Mouse (Mus musculus) NIH3T3 (cell line): ENCODE results near the gene Clcc1.
A peak's percentile ranks its signal among the peaks of the same experiment; 100 is the strongest.
"Not testable (repeated sequence)": the region's sequence is repeated elsewhere in the genome, so short reads cannot be mapped to it uniquely, and the experiment has no call there.

Experiments
- DNase-seq: peaks from one replicate; pipeline ENCODE4 v3.0.0-alpha.2; 2012; ENCODE audit warnings: low read depth

The Clcc1 gene

DNA sequence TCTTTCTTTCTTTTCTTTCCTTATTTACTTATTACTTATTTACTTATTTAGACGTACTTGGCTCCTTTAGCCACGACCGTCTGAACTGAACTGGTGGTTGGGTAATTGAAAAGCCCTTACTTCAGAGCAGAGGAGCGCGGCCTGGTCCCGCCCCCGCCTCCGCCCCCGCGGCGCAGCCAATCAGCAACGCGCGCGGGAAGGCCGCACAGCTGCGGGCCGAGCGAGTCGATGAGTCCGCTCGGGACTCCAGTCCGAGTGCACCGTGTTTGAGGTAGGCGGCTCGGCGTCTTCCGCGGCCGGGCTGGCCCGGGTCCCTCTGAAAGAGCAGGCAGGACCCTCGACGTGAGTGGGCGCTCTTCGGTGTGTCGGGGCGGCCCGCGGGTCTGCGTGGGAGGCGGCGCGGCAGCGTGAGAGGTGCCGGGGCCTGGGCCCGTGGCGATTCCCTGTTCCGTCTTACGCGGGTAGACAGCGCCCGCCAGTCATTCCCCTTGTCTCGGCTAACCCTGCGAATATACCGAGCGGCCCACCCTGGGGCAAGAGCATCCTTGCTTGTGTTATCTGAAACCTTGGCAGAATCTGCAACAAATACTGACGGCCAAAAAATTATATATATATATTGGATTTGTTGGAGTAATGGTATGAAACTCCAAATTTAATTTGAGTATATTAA lies at the start of gene Clcc1:
TSS of gene Clcc1 (plus strand) at position 204 of the 670 bp plus-strand sequence.
- DNase-seq = peak; percentile 97

DNA sequence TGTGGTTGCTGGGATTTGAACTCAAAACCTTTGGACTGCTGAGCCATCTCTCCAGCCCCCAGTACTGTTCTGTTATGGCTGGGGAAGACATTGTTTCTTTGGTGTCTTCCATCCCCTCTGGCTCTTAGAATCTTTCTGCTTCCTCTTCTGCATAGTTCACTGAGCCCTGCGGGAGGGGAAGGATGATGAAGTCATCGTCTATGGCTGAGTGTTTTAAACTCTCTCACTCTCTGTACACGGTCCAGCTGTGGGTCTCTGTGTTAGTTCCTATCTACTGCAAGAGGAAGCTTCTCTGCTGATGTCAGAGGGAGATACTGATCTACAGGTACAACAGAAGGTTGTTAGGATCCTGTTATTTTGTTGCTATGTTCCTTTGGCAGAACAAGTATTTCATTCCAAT lies 44.8 kb upstream of the Clcc1 start:
- DNase-seq = no peak

DNA sequence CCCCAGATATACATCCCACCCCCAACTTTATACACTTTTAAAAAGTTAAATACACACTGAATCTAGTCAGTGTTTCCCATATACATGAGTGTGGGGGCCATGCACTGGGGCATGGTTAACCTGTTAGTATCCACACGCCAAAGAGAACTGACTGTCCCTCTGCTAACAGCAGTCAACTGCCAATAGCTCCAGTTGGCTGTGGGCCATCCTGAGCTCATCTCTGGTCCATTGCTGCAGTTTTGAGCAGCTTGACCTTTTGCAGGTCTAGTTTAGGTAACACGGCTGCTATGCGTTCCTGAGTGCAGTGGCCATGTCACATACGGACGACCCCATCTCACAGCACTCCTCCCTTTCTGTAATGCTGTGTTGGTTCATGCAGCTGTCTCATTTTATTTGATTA lies 19.0 kb upstream of the Clcc1 start:
- DNase-seq = no peak

DNA sequence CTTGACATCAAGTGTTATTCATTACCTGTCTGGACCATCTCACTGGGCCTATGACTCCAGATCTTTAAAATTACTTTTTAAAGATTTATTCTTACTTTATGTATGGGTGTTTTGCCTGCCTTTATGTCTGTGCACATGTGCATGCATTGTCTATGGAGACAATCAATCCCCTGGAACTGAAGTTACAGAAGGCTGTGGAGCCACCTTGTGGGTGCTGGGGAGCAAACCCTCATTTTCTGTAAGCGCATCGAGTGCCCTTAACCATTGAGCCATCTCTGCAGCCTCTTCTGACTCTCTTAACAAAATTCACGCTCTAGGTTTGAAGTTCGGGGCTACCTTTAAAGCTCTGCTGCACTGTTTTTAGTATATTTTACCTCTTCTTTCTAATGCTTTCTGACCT lies 14.3 kb upstream of the Clcc1 start:
- peak; percentile 28 for DNase-seq

DNA sequence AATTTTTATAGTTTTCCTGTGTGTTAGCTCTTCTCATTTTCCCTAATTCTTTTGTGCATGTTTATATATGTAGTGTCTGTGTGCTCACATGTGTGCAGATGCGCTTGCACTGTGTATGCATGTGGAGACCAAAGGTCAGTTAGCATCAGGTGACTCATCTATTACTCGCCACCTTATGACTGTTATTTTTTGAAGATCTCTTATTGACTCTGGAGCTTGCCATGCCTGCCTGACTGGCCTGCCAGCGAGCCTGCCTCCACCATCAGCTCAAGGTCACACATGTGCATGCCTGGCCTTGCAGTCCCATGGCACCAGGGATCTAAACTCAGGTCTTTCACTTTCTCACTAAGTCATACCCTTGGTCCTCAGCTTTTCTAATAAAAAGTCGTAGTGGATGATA lies 12.7 kb upstream of the Clcc1 start:
- DNase-seq = peak; percentile 33

DNA sequence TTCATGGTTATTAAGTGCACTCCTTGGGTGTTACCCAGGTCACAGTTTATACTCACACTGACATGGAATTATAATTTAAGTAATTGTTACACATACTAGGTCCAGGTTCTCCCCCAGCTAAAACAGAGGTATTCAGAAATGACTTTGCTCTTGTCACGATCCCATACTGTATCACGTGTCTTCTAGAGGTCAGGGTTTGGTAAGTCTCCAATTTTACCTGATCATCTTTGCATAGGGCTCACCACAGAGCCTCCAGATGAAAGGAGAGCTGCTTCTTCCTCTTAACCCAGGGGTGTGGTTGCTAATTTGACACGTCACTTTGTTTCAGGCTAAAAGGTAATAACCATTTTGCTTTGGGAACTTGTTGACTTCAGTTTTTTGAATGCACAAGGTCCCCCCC lies 8.9 kb upstream of the Clcc1 start:
- DNase-seq = no peak

DNA sequence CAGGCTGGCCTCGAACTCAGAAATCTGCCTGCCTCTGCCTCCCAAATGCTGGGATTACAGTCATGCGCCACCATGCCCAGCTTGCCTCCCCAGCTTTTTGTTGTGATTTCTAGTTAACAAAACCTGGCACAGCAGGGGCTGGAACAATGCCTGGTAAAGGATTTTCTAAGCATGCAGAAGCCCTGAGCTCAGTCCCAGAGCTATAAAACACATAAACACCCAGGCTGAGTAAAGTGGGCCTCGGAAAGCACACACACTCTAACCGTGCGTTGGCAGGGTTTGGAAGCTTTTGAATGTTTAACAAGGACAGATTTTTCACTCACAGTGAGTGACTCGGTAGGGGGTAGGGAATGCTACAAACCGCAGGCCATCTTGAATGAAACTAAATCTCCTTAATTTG lies 7.7 kb upstream of the Clcc1 start:
- DNase-seq = no peak

DNA sequence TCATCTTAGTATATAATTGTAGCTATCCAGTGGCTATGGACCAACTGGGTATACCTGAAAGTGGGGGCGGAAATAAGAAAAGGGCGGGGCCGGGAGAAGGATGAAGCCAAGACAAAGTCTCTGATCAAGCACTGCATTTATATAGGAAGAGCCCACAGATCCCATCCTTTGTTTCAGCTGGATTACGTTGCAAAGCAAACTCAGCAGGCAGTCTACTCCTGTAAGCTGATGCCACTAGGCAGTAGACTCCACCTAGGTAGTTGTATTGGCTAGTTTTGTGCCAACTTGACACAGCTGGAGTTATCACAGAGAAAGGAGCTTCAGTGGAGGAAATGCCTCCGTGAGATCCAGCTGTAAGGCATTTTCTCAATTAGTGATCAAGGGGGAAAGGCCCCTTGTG lies 6.0 kb upstream of the Clcc1 start:
- DNase-seq = not testable (repeated sequence)

DNA sequence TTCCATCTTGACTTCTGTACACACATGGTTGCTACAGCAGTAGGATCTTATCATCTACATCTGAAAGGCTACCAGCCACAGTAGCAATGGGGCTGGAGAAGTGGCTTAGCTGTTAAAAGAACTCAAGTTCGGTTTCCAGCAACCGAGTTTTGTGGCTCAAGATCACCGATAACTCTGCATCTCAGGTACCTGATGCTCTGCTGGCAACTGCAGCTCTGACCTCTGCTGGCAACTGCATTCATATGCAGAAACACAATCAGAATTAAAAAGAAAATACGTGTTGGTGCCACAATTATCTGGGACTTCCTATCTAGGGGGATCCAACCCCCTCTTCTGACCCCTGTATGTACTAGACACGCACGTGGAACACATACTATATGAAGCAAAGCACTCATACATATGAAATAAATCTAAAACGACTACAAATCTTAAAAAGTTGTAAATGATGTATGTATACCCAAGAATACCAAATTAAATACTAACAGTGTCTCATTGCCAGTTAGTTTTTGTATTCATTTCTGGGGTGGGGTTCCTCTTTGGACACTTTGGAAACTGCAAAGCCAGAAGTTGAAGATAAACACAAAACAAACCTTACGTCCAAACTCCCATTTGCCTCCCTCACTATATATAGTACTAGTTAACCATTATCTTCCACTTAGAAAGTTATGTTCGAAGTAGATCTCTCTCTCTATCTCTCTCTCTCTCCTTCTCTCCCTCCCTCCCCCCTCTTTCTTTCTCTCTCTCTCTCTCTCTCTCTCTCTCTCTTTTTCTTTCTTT lies 659 bp upstream of the Clcc1 start:
- peak; percentile 46 for DNase-seq

DNA sequence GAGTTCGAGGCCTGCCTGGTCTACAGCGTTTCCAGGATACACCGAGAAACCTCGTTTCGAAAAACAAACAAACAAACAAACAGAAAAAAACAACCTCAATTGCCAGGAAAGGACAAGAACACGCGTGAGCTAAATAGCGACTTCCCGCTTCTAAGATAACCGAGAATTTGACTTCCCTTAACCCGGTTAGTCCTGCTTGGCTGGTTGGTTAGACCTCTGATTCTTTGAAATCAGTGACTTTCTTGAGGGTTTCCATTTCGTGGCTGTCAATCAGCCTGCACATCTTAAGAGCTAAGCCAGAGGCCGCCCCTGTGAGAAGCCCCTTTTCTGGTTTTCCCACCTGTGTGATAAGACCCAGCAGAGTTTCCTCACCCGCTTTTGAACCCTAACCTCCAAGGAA lies 853 bp downstream of the Clcc1 start:
- DNase-seq = no peak

DNA sequence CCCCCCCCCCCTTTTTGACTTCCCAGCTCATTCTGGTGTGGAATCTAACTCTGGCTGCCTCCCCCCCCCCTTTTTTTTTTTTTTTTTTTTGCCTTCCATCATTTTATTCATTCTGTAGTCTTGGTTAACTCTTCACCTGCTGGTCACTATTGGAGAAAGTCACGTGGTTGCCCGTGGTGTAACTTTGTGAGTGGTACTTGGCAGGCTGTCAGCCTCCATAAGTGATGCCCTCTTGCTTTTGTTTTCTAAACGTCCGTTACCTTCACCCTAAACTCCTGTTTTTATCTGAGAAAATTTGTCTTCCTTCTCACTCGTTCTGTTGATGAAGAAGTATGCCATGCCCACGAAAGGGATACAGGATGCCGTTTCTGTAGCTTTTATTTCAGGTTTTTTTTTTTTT lies 1.8 kb downstream of the Clcc1 start:
- no peak for DNase-seq

DNA sequence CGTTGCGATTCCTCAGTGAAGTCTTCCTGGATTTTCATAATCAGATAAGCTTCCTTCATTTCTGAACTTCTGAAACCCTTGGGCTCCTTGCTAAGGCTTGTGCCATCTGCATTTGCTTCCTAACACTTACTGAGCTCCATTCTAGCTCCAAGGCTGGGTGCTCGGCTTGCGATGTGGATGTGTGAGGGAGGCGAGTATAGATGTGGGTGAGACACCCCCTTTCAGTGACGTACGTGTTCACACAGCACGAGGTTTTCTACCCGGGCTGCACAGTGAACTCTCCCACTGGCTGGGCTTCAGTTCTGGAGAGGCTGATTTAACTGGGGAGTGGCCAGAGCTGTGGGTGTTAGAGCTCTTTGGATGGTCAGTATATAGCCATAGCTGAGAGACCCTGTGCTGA lies 4.9 kb downstream of the Clcc1 start:
- DNase-seq = no peak

DNA sequence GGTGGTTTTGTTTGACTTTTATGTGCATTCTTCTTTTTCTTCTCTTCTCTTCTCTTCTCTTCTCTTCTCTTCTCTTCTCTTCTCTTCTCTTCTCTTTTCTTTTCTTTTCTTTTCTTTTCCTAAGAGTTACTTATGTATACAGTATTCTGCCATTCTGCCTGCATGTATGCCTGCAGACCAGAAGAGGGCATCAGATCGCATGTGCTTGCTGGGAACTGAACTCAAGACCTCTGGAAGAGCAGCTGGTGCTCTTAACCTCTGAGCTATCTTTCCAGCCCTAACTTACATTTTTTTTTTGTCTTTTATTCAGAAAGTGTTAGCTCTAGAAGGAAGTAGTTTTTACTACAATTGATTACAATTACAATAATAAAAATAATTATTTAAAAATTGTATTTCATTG lies 7.2 kb downstream of the Clcc1 start:
- peak; percentile 19 for DNase-seq

DNA sequence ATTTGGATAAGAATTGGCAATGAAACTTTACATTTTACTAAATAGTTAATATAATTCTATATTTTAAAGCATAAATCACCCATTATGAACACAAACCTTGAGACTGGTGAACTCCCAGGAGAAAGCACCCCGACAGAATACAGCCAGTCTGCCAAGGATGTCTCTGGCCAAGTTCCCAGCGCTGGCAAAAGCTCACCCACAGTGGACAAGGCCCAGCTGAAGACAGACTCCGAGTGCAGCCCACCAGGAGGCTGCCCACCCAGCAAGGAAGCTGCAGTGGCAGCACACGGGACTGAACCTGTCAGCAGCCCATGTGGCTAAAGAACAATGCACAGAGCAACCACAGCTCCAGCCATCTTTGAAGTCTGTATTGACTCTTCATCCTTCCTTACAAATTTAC lies 22.9 kb downstream of the Clcc1 start:
- DNase-seq = no peak

DNA sequence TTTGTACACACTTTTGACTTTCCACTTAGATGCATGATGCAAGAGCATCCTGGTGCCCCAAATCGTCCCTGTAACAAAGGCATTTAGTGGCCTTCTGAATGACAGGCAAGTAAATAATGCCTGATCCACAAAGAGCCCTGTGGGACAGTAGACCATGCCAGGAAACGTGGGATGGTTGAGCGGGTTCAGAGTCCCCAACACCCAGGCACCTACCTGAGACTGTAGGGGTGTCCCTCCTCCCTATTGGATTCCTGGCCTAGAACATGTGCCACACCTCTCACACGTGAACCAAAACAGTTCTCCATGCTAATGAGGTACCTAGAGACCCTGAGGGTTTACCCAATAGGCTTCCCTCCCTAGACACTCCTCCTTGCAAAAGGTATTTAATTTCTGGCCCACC lies 27.3 kb downstream of the Clcc1 start:
- no peak for DNase-seq

DNA sequence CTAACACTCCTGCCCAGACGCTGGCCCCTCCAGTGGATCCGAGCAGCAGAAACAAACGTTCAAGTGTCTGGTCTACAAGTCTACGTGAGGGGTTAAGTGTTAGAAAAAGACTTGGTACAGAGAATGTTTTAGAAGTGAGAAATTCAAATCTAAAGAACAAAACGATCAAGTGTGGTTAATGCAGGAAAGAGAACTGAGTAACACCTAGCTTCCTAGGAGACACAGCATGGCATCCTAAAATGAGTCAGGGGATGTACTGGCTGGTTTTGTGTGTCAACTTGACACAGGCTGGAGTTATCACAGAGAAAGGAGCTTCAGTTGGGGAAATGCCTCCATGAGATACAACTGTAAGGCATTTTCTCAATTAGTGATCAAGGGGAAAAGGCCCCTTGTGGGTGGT lies 29.9 kb downstream of the Clcc1 start:
- DNase-seq = not testable (repeated sequence)

DNA sequence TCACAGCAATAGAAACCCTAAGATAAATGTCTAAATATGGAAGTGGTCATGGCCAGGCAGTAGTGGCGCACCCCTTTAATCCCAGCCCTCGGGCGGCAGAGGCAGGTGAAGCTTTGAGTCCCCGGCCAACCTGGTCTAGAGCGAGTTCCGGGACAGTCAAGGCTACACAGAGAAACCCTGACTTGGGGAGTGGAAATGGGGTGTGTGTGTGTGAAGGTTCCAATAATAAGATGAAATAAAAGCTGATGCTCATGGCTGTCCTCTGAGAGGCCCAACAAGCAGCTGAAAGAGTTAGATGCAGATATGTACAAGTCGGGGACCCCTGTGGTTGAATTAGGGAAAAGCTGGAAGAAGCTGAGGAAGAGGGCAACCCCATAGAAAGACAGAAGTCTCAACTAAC lies 32.0 kb downstream of the Clcc1 start:
- DNase-seq = no peak

DNA sequence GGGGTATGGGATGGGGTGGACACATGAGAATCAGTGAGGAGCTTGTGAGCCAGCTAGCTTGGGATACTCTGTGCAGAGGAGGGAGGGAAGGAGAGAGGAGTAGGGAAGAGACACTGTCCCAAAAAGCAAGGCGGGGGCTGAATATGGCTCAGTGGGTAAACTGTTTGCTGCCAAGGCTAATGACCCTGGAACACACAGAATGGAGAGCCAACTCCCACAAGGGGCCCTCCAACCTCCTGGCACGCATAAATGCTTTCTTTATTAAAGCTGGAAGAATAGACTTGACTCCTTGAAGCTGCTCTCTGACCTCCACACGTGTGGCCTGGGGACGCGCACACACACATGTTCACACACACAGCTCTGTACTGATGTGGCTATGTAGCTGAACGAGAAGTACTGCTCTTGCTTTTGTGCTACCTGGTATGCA lies 35.3 kb downstream of the Clcc1 start:
- DNase-seq = no peak

DNA sequence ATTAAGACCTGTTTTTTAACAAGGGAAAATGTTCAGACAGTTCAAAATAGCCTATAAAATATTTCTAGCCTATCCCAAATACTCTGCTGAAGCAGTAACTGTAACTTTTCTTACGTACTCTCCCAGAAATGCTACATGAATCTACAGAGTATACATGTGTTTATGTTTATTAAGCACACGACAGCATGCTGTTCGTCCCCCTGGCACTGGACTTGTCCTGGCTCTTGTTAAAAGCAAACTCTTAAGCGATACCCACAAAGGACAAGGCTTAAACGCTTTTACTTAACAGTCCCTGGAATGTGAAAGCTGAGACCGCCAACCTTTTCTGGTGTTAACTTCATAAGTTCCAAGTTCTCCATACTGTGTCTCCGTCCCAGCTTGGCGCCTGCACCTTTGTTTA lies 35.7 kb downstream of the Clcc1 start:
- no peak for DNase-seq

DNA sequence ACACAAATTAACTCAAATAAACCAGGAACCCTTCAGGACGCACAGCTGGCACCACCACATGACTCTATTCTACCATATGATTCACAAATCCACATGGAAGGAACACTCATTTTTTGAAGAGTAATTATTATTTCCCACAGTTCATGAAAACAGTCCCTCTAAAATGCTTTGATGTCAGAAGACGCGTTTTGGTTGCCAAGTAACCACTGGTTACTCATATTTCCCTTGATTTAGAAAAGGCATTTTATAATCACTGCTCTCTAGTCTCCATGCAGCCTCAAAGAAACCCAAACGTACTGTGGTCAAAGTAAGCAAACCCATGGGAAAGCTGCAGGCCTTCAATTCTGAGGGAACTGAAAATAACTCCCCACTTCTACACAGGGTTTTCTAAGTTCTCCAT lies 36.3 kb downstream of the Clcc1 start:
- no peak for DNase-seq

DNA sequence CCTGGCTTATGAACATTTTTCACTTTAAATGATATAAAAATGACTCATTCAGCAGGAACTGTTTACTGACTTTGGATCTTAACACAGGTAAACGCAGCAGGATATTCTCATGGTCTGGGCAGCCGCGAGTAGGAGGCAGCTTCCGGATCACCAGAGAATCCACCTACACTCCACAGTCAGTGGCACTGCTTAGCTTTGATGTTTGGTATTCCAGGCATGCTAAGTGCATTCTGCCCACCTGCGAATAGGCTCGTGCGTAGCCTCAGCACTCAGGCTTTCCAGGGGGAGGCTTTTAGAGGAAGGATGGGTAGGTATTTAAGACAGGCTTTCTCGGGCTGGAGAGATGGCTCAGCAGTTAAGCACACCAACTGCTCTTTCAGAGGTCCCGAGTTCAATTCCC lies 40.6 kb downstream of the Clcc1 start:
- no peak for DNase-seq

DNA sequence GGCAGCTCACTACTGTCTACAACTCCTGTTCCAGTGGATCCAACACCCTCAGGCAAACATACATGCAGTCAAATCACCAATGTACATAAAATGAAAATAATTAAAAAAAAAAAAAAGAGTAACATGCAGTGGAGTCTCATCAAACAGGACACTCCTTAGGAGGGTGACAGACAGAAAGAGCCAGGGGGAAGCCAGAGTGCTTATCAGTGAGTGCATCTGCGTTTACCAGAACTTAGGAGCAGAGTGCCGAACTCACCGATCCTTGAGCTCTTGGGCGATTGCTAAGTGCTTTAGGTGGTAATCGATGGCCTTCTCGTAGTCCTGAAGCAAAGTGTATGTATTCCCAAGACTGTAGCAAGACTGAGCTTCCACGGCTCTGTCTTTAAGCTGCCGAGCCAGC lies 44.9 kb downstream of the Clcc1 start:
- DNase-seq = no peak

DNA sequence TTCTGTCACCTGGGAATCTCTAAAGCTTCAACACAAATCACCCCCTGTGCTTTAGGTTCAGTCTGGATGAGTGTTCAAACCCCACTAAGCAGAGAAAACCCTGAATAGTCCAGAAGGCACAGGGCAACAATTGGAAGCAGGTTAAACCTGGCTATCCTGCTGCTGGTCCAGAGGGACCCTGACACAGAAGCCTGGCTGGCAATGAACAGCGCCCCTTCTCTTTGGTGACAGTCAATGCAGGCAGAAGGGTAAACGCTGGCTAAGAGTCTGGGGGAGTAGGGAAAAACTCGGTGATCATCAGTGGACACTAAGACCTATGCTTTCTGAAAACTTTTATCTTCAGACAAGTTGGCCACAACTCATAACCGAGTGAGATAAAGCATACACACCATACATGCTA lies 46.1 kb downstream of the Clcc1 start:
- no peak for DNase-seq

DNA sequence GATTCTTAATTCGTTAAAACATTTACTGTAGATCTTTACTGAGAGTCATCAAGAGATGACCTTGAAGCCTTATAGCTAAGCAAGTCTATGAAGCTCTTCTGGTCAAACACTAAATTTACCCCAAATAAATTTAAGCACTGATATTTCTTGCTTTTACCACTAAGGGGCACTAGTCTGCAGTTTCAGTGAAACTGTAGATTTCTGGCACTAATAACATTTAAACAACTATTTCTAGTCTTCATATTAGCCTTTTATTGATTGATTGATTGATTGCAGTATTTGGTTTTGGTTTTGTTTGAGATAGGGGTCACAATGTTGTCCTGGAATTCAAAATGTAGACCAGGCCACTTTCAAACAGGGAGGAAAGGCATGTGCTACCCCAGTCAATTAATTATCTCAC lies 47.5 kb downstream of the Clcc1 start:
- peak; percentile 70 for DNase-seq
